Mouse (Mus musculus) gastrocnemius, adult 2 months (tissue): ENCODE data around the gene Majin. TPM values are rescaled to one million over a fixed set of nuclear protein-coding genes. Genes with fewer than 3 reads are reported as not detected.

Experiments
- DNase-seq: peaks from one replicate; pipeline ENCODE4 v3.0.0; 2022
- H3K27ac ChIP-seq: fragments of 200-600 bp; 2 replicates; pipeline ENCODE4 v1.8.1; 2022; ENCODE audit warnings: mild to moderate bottlenecking
- H3K4me3 ChIP-seq: fragments of 200-600 bp; 2 replicates; pipeline ENCODE4 v1.8.1; 2022; ENCODE audit warnings: mild to moderate bottlenecking, moderate library complexity
- CTCF ChIP-seq: fragments of 200-600 bp; IDR thresholded peaks from 2 replicates; pipeline ENCODE4 v1.8.1; 2022; ENCODE audit warnings: antibody characterized with exemption, mild to moderate bottlenecking, moderate library complexity
- intact Hi-C: fragments of 180-260 bp; cut with DNase I; formaldehyde crosslinking; loops from one replicate; pipeline ENCODE4 v1.15.1; 2025
- long read RNA-seq, 2 experiments: library from polyadenylated mRNA; stranded (forward); transcript quantifications; one replicate each; pipeline ENCODE4 v2.0.0; 2021
- total RNA-seq, 2 experiments: library from RNA; stranded (reverse); gene quantifications; 2 replicates each; pipeline ENCODE4 v1.2.3; 2021

Gene Majin
- not detected for total RNA-seq
- long read RNA-seq, experiment 1 = 0 reads
- long read RNA-seq, experiment 2 = 0 reads

DNA sequence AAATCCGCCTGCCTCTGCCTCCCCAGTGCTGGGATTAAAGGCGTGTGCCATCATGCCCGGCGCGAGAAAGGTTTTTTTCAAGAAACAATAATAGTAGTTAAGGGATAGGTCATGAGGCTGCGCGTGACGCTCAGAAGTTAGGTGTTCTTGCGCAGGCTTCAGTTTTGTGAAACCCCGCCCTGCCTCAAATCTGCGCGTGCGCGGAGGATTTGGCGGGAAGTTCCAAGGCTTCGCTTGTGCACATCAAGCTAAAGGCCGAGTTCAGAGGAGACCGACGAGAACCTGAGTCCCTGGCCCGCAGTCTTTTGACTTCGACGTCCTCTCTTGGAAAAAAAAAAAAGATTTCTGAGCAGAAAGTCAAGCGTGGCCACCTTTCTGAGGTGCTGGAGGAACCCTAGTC lies at the start of gene Majin:
Gene Majin, plus strand, starts transcription at position 258 of the 400 bp plus-strand sequence.
- DNase-seq = no peak
- Histone ChIP-seq H3K27ac (no peak within 1 kb of the TSS), H3K4me3 (no peak within 1 kb of the TSS)
- TF ChIP-seq CTCF = no peak
- intact Hi-C loops = no loop called here

DNA sequence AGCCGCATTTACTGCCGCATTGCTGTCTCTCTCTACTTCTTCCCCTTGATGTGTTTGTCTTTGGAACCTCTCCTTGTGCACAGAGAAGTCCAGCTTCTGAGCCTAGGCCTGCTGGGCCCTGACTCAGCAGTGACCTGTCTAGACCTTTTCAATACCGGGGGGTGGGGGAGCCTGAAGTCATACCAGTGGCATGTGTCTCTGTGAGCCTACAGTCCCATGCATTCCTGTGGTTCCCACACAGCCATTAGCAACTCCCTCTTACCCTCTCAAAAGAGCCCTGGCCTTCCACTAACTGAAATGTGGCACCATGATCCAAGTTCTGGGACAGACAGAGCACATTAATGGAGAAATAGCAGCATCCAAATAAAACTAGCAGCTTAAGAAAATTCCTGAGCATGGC lies 47.8 kb upstream of the Majin start:
- DNase-seq = no peak
- H3K27ac ChIP-seq = no peak overlapping the region
- no peak overlapping the region for H3K4me3 ChIP-seq
- no peak for TF ChIP-seq CTCF
- intact Hi-C loops = no loop called here

DNA sequence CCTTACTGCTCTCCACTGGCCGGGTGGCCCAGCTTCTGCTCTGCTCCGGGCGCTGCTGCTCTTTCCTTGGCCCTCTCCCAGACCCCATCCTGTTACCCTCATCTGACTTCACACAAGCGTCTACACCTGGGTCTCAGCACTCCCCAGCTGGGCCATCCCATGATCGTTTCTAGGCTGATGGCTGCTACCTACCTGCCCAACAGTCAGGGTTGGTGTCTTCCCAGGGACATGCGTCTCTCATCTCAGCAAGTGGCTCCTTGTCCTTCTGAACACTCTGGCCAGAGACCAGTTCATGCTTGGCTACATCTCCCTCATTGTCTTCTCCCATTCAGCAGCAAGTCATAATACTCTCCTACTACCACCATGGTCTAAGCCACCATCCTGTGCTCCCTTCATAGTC lies 44.5 kb upstream of the Majin start:
- intact Hi-C loops = loop anchor here (2.0 kb wide), 1 partner anchor 95 kb away; the partner anchor contains the start of gene Ppp2r5b
- Histone ChIP-seq H3K27ac (peak overlapping the region; percentile 97), H3K4me3 (peak overlapping the region; percentile 97)

DNA sequence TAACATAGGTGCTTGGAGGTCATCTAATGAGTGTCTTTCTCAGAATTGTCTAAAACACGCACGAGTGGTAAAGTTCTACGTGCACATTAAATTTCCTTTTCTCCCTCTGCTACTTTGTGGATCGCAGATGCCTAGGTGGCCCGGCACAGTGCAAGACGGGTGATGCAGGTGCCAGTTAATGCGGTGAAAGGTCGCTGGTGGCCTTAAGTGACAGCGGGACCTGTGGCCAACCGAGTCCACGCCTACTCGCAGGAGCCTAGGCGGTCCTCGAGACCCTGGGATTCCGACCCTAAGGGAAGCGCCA lies 43.9 kb upstream of the Majin start:
- TF ChIP-seq CTCF = no peak
- no peak for DNase-seq

More for the DNA sequence above, 44.5 kb upstream of the Majin start:
- no peak for TF ChIP-seq CTCF
- DNase-seq = no peak

DNA sequence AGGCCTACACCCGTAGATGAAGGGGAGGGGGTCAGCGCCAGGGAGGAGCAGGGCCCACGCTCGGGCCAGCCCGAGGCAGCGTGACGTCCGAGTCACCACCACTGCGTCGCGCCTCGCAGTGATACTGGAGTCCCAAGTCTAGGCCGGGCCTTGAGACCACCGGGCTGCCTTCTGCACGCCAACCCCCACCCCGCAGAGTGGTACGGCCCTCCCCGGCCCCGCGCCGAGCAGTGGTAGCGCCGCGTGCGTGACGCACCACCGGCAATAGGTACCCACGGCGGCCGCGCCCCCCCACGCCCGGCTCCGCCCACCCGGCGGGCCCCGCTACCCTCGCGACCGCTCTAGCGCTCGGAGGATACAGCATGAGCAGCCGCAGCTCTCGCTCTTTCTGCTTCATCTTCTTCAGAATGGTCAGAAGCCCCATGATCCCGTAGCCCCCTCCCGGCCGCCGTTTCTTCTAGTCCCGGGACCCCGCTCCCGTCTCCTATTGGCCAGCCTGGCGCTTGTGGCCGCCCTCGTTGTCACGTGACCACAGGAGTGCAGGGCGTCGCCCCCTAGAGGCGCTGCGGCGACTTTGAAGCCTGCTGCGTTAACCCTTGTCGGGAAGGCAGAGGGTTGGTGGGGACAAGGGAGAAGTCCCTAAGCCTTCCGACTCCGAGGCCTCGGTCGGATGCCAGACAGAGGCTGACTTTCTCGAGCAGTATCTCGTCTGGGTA lies 43.4 kb upstream of the Majin start, which contains the start of gene Batf2:
Gene Batf2, plus strand, starts transcription at position 306 of the 716 bp plus-strand sequence.
- Histone ChIP-seq H3K4me3 (peak within 1 kb of the TSS; percentile 97), H3K27ac (peak within 1 kb of the TSS; percentile 97)
- intact Hi-C loops = loop anchor here (2.0 kb wide), 1 partner anchor 94 kb away; the partner anchor contains the start of gene Ppp2r5b
- DNase-seq = peak; percentile 95
- peak; percentile 69 for TF ChIP-seq CTCF

More for the DNA sequence above, 43.9 kb upstream of the Majin start:
- Histone ChIP-seq H3K4me3 (peak overlapping the region; percentile 97), H3K27ac (peak overlapping the region; percentile 97)
- intact Hi-C loops = loop anchor here (2.0 kb wide), 1 partner anchor 94 kb away; the partner anchor contains the start of gene Ppp2r5b

DNA sequence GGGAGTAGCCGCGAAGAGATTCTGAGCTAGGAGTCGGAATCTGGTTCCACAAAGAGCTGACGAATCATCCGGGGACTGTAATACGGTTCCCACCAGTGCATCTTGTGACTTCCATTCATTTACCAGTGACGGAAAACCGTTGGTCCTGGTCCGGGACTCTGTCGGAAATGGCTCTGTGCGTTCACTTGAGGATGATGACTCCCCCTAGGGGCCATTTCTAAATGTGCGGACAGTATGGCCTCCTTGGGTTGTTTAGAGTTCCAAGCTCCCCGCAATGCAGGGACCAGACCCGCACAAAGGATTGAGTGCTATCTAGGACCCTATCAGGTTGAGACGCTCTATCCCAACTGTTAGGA lies 42.8 kb upstream of the Majin start, which contains the start of gene Arl2:
Gene Arl2, minus strand, starts transcription at position 155 of the 356 bp plus-strand sequence.
- Histone ChIP-seq H3K27ac (peak within 1 kb of the TSS; percentile 97), H3K4me3 (peak within 1 kb of the TSS; percentile 97)
- peak; percentile 32; the same call in 1 of the 2 replicates for TF ChIP-seq CTCF
- DNase-seq = peak; percentile 74
- intact Hi-C loops = loop anchor here (2.0 kb wide), 1 partner anchor 93 kb away; the partner anchor contains the start of gene Ppp2r5b

DNA sequence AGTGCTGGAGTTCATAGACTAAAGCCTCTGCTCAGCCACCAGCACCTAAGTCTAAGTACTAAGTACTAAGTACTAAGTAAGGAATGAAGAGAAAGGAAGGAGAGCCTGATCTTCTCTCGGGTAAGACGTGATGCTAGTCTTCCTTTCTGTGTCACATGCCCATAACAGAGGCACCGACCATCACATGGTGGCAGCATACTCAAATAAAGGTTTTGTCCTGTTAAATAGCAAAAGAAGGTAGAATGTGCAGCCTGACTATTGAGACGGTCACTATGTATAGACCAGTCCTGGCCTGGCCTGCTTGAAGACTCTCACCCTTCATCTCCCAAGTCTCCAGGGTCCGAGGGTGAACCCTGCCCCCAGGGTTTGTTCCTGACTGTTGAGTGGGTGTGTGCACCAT lies 39.3 kb upstream of the Majin start:
- Histone ChIP-seq H3K4me3 (no peak overlapping the region), H3K27ac (no peak overlapping the region)
- intact Hi-C loops = no loop called here
- TF ChIP-seq CTCF = no peak
- DNase-seq = no peak

DNA sequence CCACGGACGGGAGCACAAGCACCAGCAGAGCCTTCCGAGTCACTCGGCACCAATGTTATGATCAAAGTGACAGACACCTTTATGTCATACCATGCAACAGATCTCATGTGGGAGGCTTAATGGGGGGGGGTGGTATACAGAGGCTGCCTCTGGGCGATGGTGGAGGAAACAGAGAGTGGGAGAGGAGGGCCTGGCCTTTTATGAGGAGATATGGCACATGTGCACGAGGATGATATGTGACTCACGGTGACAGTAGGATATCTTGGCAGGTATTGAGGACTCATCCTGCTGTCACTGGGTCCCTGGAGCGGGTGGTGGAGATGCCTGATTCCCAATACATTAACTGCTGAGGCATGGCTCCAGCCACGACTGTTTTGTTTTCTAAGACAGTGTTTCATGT lies 29.0 kb upstream of the Majin start:
- TF ChIP-seq CTCF = no peak
- intact Hi-C loops = no loop called here
- Histone ChIP-seq H3K4me3 (no peak overlapping the region), H3K27ac (no peak overlapping the region)
- no peak for DNase-seq

DNA sequence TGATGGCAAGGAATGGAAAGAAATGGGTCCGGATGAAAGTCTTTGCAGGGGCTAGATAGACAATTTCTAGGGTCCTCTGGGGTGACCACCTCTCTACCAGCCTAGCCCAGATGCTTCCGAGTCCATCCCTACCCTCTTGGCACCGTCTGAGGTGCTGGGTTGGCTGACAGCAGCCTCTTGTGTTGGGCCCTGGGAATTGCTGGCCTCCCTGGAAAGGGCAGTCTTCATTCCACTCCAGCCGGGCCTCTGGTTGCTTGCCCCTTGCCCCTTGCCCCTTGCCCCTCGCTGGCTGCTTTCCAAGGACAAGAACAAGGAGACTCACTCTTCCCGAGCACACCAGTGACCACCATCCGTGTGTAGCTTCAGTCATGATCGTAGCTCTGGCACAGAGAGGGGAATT lies 27.8 kb upstream of the Majin start:
- intact Hi-C loops = no loop called here
- H3K4me3 ChIP-seq = no peak overlapping the region

DNA sequence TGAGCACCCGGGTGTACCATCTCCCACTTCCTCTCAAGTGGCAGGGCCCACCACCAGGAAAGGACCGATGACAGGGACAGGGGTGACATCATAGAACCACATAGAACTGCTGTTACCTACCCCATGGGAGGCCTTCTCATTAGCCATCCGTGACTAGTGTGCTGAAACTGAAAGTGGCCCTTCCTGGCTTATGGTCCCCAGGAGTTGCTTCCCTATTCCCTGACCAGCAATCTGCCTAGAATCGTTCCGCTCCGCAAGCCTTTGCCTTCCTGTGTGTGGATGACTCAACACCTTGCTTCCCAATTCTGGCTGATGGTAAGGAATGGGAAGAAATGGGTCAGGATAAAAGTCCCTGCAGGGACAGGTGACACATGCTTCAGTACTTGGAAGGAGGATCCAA lies 27.0 kb upstream of the Majin start:
- TF ChIP-seq CTCF = no peak
- Histone ChIP-seq H3K27ac (no peak overlapping the region), H3K4me3 (no peak overlapping the region)
- DNase-seq = no peak
- intact Hi-C loops = no loop called here

More for the DNA sequence above, 27.8 kb upstream of the Majin start:
- TF ChIP-seq CTCF = no peak
- DNase-seq = no peak
- no peak overlapping the region for H3K27ac ChIP-seq

DNA sequence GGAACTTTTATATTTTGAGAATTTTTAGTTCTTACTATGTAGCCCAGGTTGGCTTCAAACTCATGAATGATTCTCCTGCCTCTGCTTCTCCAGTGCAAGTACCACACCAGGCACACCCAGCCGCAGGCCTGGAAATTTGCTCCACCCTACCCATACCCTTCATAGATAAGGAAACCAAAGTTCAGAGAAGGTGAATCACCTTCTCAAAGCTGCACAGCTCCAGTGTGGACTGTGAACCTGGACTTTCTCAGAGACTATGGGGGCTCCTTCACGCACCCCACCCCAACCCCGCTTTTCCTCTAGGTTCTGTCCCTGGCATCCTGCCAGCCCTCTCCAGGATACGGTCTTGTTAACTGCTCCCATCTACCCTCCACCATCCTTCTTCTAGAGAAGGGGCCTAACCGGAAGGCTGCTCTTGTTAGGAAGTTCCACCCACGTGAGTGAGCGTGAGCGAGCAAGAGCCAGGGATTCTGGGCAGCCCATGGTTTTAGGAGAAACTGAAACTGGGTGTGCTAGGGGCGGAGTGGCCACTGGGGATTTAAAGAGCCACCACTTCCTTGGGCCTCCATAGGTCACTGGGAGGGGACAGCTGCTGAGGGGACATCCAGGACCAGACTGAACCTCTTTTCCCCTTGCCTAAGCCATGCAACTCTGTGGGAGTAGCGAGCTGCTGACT lies 20.2 kb upstream of the Majin start:
- Histone ChIP-seq H3K27ac (peak overlapping the region; percentile 57; the same call in 1 of the 2 replicates), H3K4me3 (peak overlapping the region; percentile 62)
- no peak for TF ChIP-seq CTCF
- intact Hi-C loops = no loop called here
- DNase-seq = peak; percentile 44

DNA sequence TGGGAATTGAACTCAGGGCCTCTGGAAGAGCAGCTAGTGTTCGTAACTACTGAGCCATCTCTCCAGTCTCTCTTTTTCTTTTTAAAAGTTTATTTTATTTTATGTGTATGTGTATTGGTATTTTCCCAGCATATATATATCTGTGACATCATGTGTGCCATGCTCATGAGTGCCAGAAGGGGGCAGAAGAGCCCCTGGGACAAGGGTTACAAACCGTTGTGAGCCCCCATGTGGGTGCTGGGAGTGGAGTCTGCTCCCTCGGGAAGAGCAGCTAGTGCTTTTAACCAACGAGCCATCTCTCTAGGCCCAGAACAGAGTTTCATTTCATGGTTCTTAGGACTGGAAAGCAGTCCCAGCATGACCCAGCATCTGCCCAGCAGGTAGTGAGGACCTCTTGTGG lies 17.4 kb upstream of the Majin start:
- H3K27ac ChIP-seq = no peak overlapping the region
- no peak for TF ChIP-seq CTCF
- no peak overlapping the region for H3K4me3 ChIP-seq
- no peak for DNase-seq
- intact Hi-C loops = no loop called here

DNA sequence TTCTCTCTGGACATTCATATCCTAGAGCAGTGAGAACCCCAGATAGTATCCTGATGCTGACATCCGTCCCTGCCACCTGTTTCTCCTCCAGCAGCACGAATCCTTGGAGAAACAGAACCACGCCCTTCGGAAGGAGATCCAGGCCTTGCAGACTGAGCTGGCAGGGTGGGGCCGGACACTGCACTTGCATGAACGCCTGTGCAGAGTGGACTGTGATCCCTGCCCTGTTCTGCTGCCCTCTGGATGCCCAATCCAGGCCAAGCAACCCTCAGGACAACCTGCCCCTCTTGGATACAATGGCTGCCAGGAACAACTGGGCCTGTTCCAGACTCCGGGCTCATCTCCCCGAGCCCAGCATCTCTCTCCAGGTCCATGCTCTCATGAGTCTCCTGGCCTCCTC lies 13.0 kb upstream of the Majin start:
- no peak for DNase-seq
- TF ChIP-seq CTCF = no peak
- Histone ChIP-seq H3K4me3 (no peak overlapping the region), H3K27ac (no peak overlapping the region)
- intact Hi-C loops = no loop called here
